In genomic region chr1:27478991-27479390, GRCm38 (mm10) we compare ENCODE assay signal across 33 mouse cellular contexts.
A peak's percentile ranks its signal among the peaks of the same experiment; 100 is the strongest.
DNase-seq lines count a peak whose midpoint lies in the region; ATAC-seq and TF ChIP-seq lines count a peak whose summit lies in the region.
"Had no signal": no experiment of that assay in that cellular context is flagged by ENCODE, and none has a peak within 500 bp of the region (broad histone marks: within the 10 kb centered on the region; RNA-seq: fewer than 3 reads in every experiment).

No protein-coding gene starts in this region.

- TF ChIP-seq POLR2A in brain, embryonic 14.5 days (IDR thresholded peaks at IDR 0.05; ENCODE audit: borderline replicate concordance, extremely low read depth, insufficient read depth, insufficient read length, poor library complexity, severe bottlenecking) = no peak

- H3K27me3 ChIP-seq in forebrain, postnatal 0 days (ENCODE audit: insufficient read depth, low read length) = no peaks in the 10 kb centered on the region
- H3K27me3 ChIP-seq in forebrain, embryonic 12.5 days = no peaks in the 10 kb centered on the region
- no peaks in the 10 kb centered on the region for H3K27me3 ChIP-seq in midbrain, postnatal 0 days (ENCODE audit: insufficient read depth, low read length)
- H3K27me3 ChIP-seq in midbrain, embryonic 15.5 days (replicated peaks) = no peaks in the 10 kb centered on the region
- H3K27me3 ChIP-seq: embryonic facial prominence, embryonic 12.5 days; hindbrain, embryonic 13.5 days; neural tube, embryonic 13.5 days had no signal

- H3K36me3 ChIP-seq in forebrain, postnatal 0 days (ENCODE audit: insufficient read depth) = no peaks in the 10 kb centered on the region
- no peaks in the 10 kb centered on the region for H3K36me3 ChIP-seq in forebrain, embryonic 12.5 days (replicated peaks)
- no peaks in the 10 kb centered on the region for H3K36me3 ChIP-seq in midbrain, postnatal 0 days (ENCODE audit: insufficient read depth, low read length)
- no peaks in the 10 kb centered on the region for H3K36me3 ChIP-seq in midbrain, embryonic 15.5 days (replicated peaks)
- H3K36me3 ChIP-seq: embryonic facial prominence, embryonic 12.5 days; forebrain, embryonic 10.5 days; hindbrain, embryonic 13.5 days; neural tube, embryonic 13.5 days had no signal

- no peak overlapping the region for H3K4me2 ChIP-seq in forebrain, postnatal 0 days (ENCODE audit: low read depth)
- H3K4me2 ChIP-seq in forebrain, embryonic 12.5 days = no peak overlapping the region
- no peak overlapping the region for H3K4me2 ChIP-seq in midbrain, postnatal 0 days (ENCODE audit: low read depth, low read length, poor library complexity, severe bottlenecking)
- no peak overlapping the region for H3K4me2 ChIP-seq in midbrain, embryonic 15.5 days
- H3K4me2 ChIP-seq: embryonic facial prominence, embryonic 12.5 days; heart, embryonic 11.5 days; hindbrain, embryonic 13.5 days; neural tube, embryonic 13.5 days had no signal

- H3K27ac ChIP-seq in forebrain, postnatal 0 days (ENCODE audit: low read depth, low read length) = no peak overlapping the region
- H3K27ac ChIP-seq in forebrain, embryonic 12.5 days = no peak overlapping the region
- H3K27ac ChIP-seq in midbrain, postnatal 0 days (ENCODE audit: low read depth, low read length) = no peak overlapping the region
- H3K27ac ChIP-seq in midbrain, embryonic 15.5 days = no peak overlapping the region
- H3K27ac ChIP-seq: embryonic facial prominence, embryonic 12.5 days; forebrain, embryonic 10.5 days; gastrocnemius, adult 2 months; hindbrain, embryonic 13.5 days; kidney, postnatal 0 days; liver, embryonic 14.5 days; neural tube, embryonic 13.5 days; stomach, postnatal 0 days had no signal

- peak; percentile 13 for DNase-seq in forebrain, postnatal 0 days
- DNase-seq in midbrain, postnatal 0 days (ENCODE audit: low spot score) = peak; percentile 5
- peak; percentile 11 for DNase-seq in brain, embryonic 14.5 days (ENCODE audit: low read depth)
- no peak for DNase-seq in layer of hippocampus, postnatal 14 days (ENCODE audit: low spot score in 2 of 2)
- DNase-seq: adrenal gland, postnatal 25 days; cerebellum, adult 8-10 months; cerebellum, postnatal 36 days; embryo, embryonic 11 days; gastrocnemius, adult 2 months; gastrocnemius, postnatal 36 days; heart, adult 18-20 months; heart, postnatal 36 days; kidney, adult 8-10 months; kidney, postnatal 4 days; layer of hippocampus, postnatal 36 days; liver; lung, adult 2 months; lung, postnatal 10 days; midbrain, embryonic 14.5 days; thymus, adult 2 months; thymus, postnatal 36 days had no signal

- no peaks in the 10 kb centered on the region for H3K4me1 ChIP-seq in forebrain, postnatal 0 days (ENCODE audit: insufficient read depth)
- H3K4me1 ChIP-seq in forebrain, embryonic 12.5 days = no peaks in the 10 kb centered on the region
- H3K4me1 ChIP-seq in midbrain, postnatal 0 days (ENCODE audit: insufficient read depth, low read length) = no peaks in the 10 kb centered on the region
- H3K4me1 ChIP-seq in midbrain, embryonic 15.5 days = no peaks in the 10 kb centered on the region
- H3K4me1 ChIP-seq: embryonic facial prominence, embryonic 12.5 days; forebrain, embryonic 10.5 days; hindbrain, embryonic 13.5 days; neural tube, embryonic 13.5 days had no signal

- H3K9ac ChIP-seq in forebrain, postnatal 0 days = no peak overlapping the region
- H3K9ac ChIP-seq in forebrain, embryonic 12.5 days = no peak overlapping the region
- no peak overlapping the region for H3K9ac ChIP-seq in midbrain, postnatal 0 days (replicated peaks; ENCODE audit: low read length, poor library complexity, severe bottlenecking)
- no peak overlapping the region for H3K9ac ChIP-seq in midbrain, embryonic 15.5 days
- H3K9ac ChIP-seq: embryonic facial prominence, embryonic 12.5 days; hindbrain, embryonic 13.5 days; liver, embryonic 14.5 days; neural tube, embryonic 13.5 days had no signal

- 50% methylated on average over 2 of the region's 2 CpGs for WGBS in forebrain, postnatal 0 days
- WGBS in forebrain, embryonic 12.5 days = 78% methylated on average over 2 of the region's 2 CpGs
- 72% methylated on average over 2 of the region's 2 CpGs for WGBS in midbrain, postnatal 0 days
- 70% methylated on average over 2 of the region's 2 CpGs for WGBS in midbrain, embryonic 15.5 days

- ATAC-seq in forebrain, postnatal 0 days = peak; percentile 10; the same call in 1 of the 2 replicates
- no peak for ATAC-seq in forebrain, embryonic 12.5 days (ENCODE audit: low FRiP score)
- ATAC-seq in midbrain, postnatal 0 days (ENCODE audit: low FRiP score) = no peak
- no peak for ATAC-seq in midbrain, embryonic 15.5 days (replicated peaks)
- ATAC-seq in erythroid progenitor cell, adult 5-6 weeks (replicated peaks; ENCODE audit: low FRiP score, poor library complexity, severe bottlenecking) = no peak
- ATAC-seq: intestine, embryonic 16.5 days had no signal

- no peak for TF ChIP-seq CTCF in forebrain, postnatal 0 days (IDR thresholded peaks at IDR 0.05; ENCODE audit: low read depth)
- TF ChIP-seq CTCF in midbrain, postnatal 0 days (IDR thresholded peaks at IDR 0.05) = no peak
- TF ChIP-seq CTCF in brain, embryonic 14.5 days (IDR thresholded peaks at IDR 0.05; ENCODE audit: borderline replicate concordance, extremely low read depth, insufficient read depth, insufficient read length) = no peak

- no peaks in the 10 kb centered on the region for H3K9me3 ChIP-seq in forebrain, postnatal 0 days (ENCODE audit: low read length)
- H3K9me3 ChIP-seq in forebrain, embryonic 12.5 days = no peaks in the 10 kb centered on the region
- H3K9me3 ChIP-seq in midbrain, postnatal 0 days (ENCODE audit: low read length) = no peaks in the 10 kb centered on the region
- H3K9me3 ChIP-seq in midbrain, embryonic 15.5 days = no peaks in the 10 kb centered on the region
- H3K9me3 ChIP-seq: embryonic facial prominence, embryonic 12.5 days; forebrain, embryonic 10.5 days; hindbrain, embryonic 13.5 days; neural tube, embryonic 13.5 days had no signal

- no peak overlapping the region for H3K4me3 ChIP-seq in forebrain, postnatal 0 days (ENCODE audit: low read depth, low read length)
- H3K4me3 ChIP-seq in forebrain, embryonic 12.5 days (replicated peaks) = no peak overlapping the region
- no peak overlapping the region for H3K4me3 ChIP-seq in midbrain, postnatal 0 days (ENCODE audit: low read depth, low read length)
- H3K4me3 ChIP-seq in midbrain, embryonic 15.5 days = no peak overlapping the region
- H3K4me3 ChIP-seq: embryonic facial prominence, embryonic 12.5 days; forebrain, embryonic 10.5 days; gastrocnemius, adult 2 months; hindbrain, embryonic 13.5 days; neural tube, embryonic 13.5 days had no signal

Comparison
In these comparisons a context has a peak if more than half of its experiments do, and no peak if none do; other contexts are left out.
1. DNase-seq: peak in forebrain, postnatal 0 days (single experiment), midbrain, postnatal 0 days (single experiment) and brain, embryonic 14.5 days (single experiment); none in layer of hippocampus, postnatal 14 days (0 of 2).